Mouse (Mus musculus) heart, embryonic 16.5 days (tissue): ENCODE results near the gene Reg3g. TPM values are rescaled to one million over a fixed set of nuclear protein-coding genes. Genes with fewer than 3 reads are reported as not detected.

Experiments
- ATAC-seq: fragments of 200-750 bp; cut with Nextera tagmentation; replicated peaks from 2 replicates; pipeline ENCODE4 v1.8.0; 2017; ENCODE audit warnings: moderate number of reproducible peaks; ENCODE audit not compliant: insufficient read depth, low FRiP score; ENCODE audit errors: extremely low read depth
- H3K27ac ChIP-seq: fragments of 300-500 bp; sonication (generic); 2 replicates; pipeline ENCODE4 v1.5.1; 2014; ENCODE audit warnings: mild to moderate bottlenecking, low read length, control low read depth, moderate library complexity
- H3K27me3 ChIP-seq: fragments of 300-500 bp; sonication (generic); 2 replicates; pipeline ENCODE4 v1.6.1; 2014; ENCODE audit warnings: low read length, mixed read lengths; ENCODE audit not compliant: control insufficient read depth, insufficient read depth
- H3K36me3 ChIP-seq: fragments of 300-500 bp; sonication (generic); 2 replicates; pipeline ENCODE4 v1.6.1; 2014; ENCODE audit not compliant: control insufficient read depth, insufficient read depth
- H3K4me1 ChIP-seq: fragments of 300-500 bp; sonication (generic); 2 replicates; pipeline ENCODE4 v1.6.1; 2014; ENCODE audit warnings: low read length, mixed read lengths; ENCODE audit not compliant: control insufficient read depth, insufficient read depth
- H3K4me2 ChIP-seq: fragments of 300-500 bp; sonication (generic); 2 replicates; pipeline ENCODE4 v1.6.1; 2014; ENCODE audit warnings: low read depth, mild to moderate bottlenecking, control low read depth, low read length
- H3K4me3 ChIP-seq: fragments of 300-500 bp; sonication (generic); 2 replicates; pipeline ENCODE4 v1.5.1; 2014; ENCODE audit warnings: mild to moderate bottlenecking, control low read depth, low read length
- H3K9ac ChIP-seq: fragments of 300-500 bp; sonication (generic); 2 replicates; pipeline ENCODE4 v1.6.1; 2014; ENCODE audit warnings: low read length, control low read depth
- H3K9me3 ChIP-seq: fragments of 300-500 bp; sonication (generic); replicated peaks from 2 replicates; pipeline ENCODE4 v1.6.1; 2016; ENCODE audit warnings: low read length; ENCODE audit not compliant: control insufficient read depth
- WGBS: fragments of 180-500 bp; shearing (Covaris S2); extraction: QIAGEN DNeasy Blood & Tissue Kit; methylation state at CpG from one replicate; pipeline ENCODE4 v1.1.7; 2014; 5-methylcytosine and 5-hydroxymethylcytosine counted together
- polyA plus RNA-seq: library from polyadenylated mRNA; unstranded; fragments of >200 nt; fragmentation: Nextera tagmentation; extraction: Ambion mirVana; gene quantifications from 2 replicates; pipeline ENCODE4 v1.2.1, GENCODE M21; 2015

The Reg3g gene
- polyA plus RNA-seq, result 14.3 and 19.3 TPM in 2 replicates

- no peak within 1 kb of the TSS for H3K27ac ChIP-seq
- 83% methylated on average over 2 of the region's 2 CpGs for WGBS
- no peak within 1 kb of the TSS for H3K4me2 ChIP-seq
- no peaks in the 10 kb centered on the region for H3K36me3 ChIP-seq
- no peak within 1 kb of the TSS for H3K4me3 ChIP-seq
- H3K9ac ChIP-seq, result no peak within 1 kb of the TSS
- no peak for ATAC-seq
- no peaks in the 10 kb centered on the region for H3K4me1 ChIP-seq
- H3K9me3 ChIP-seq, result no peaks in the 10 kb centered on the region
- no peaks in the 10 kb centered on the region for H3K27me3 ChIP-seq
Measured at GRCm38 (mm10) chr6:78468772-78469171, at the start of gene Reg3g. Reg3g (minus strand) TSS chr6:78468872.

- no peak overlapping the region for H3K27ac ChIP-seq
- 51% methylated on average over 3 of the region's 3 CpGs for whole genome bisulfite sequencing
- no peaks in the 10 kb centered on the region for H3K9me3 ChIP-seq
- ATAC-seq, result no peak
- no peaks in the 10 kb centered on the region for H3K27me3 ChIP-seq
- H3K36me3 ChIP-seq, result no peaks in the 10 kb centered on the region
- no peaks in the 10 kb centered on the region for H3K4me1 ChIP-seq
- no peak overlapping the region for H3K4me2 ChIP-seq
- H3K9ac ChIP-seq, result no peak overlapping the region
- H3K4me3 ChIP-seq, result no peak overlapping the region
Measured at GRCm38 (mm10) chr6:78515777-78516446, 47.2 kb upstream of the Reg3g start.

GRCm38 (mm10) chr6:78512833-78513232, 44.2 kb upstream of the Reg3g start:
- Histone ChIP-seq H3K36me3 (no peaks in the 10 kb centered on the region), H3K27me3 (no peaks in the 10 kb centered on the region), H3K9ac (no peak overlapping the region), H3K4me1 (no peaks in the 10 kb centered on the region), H3K4me2 (no peak overlapping the region), H3K4me3 (no peak overlapping the region), H3K27ac (no peak overlapping the region), H3K9me3 (no peaks in the 10 kb centered on the region)
- no peak for ATAC-seq
- WGBS, result 3% methylated on average over 3 of the region's 3 CpGs

- no peak overlapping the region for H3K27ac ChIP-seq
- no peaks in the 10 kb centered on the region for H3K9me3 ChIP-seq
- no peak overlapping the region for H3K9ac ChIP-seq
- 59% methylated on average over 3 of the region's 3 CpGs for WGBS
- H3K4me2 ChIP-seq, result no peak overlapping the region
- H3K36me3 ChIP-seq, result no peaks in the 10 kb centered on the region
- no peaks in the 10 kb centered on the region for H3K27me3 ChIP-seq
- no peaks in the 10 kb centered on the region for H3K4me1 ChIP-seq
- no peak overlapping the region for H3K4me3 ChIP-seq
- ATAC-seq, result no peak
Measured at GRCm38 (mm10) chr6:78510173-78510900, 41.7 kb upstream of the Reg3g start.

GRCm38 (mm10) chr6:78505745-78506144, 37.1 kb upstream of the Reg3g start:
- H3K27me3 ChIP-seq, result no peaks in the 10 kb centered on the region
- H3K4me1 ChIP-seq, result no peaks in the 10 kb centered on the region
- 66% methylated on average over 3 of the region's 3 CpGs for WGBS
- H3K36me3 ChIP-seq, result no peaks in the 10 kb centered on the region
- no peak overlapping the region for H3K9ac ChIP-seq
- no peak for ATAC-seq
- H3K4me2 ChIP-seq, result no peak overlapping the region
- H3K9me3 ChIP-seq, result no peaks in the 10 kb centered on the region
- no peak overlapping the region for H3K27ac ChIP-seq
- no peak overlapping the region for H3K4me3 ChIP-seq

GRCm38 (mm10) chr6:78494633-78495032, 26.0 kb upstream of the Reg3g start:
- Histone ChIP-seq H3K4me1 (no peaks in the 10 kb centered on the region), H3K4me2 (no peak overlapping the region), H3K27me3 (no peaks in the 10 kb centered on the region), H3K36me3 (no peaks in the 10 kb centered on the region), H3K27ac (no peak overlapping the region), H3K9ac (no peak overlapping the region), H3K9me3 (no peaks in the 10 kb centered on the region), H3K4me3 (no peak overlapping the region)
- no peak for ATAC-seq
- WGBS, result 82% methylated on average over 3 of the region's 3 CpGs

- Histone ChIP-seq H3K27me3 (no peaks in the 10 kb centered on the region), H3K4me2 (no peak overlapping the region), H3K4me3 (no peak overlapping the region), H3K9ac (no peak overlapping the region), H3K36me3 (no peaks in the 10 kb centered on the region), H3K4me1 (no peaks in the 10 kb centered on the region), H3K9me3 (no peaks in the 10 kb centered on the region), H3K27ac (no peak overlapping the region)
- no peak for ATAC-seq
- WGBS, result 72% methylated on average over 3 of the region's 3 CpGs
Measured at GRCm38 (mm10) chr6:78469287-78469686, 615 bp upstream of the Reg3g start.

GRCm38 (mm10) chr6:78463266-78463665, 5.4 kb downstream of the Reg3g start:
- Histone ChIP-seq H3K4me1 (no peaks in the 10 kb centered on the region), H3K9me3 (no peaks in the 10 kb centered on the region), H3K4me2 (no peak overlapping the region), H3K9ac (no peak overlapping the region), H3K4me3 (no peak overlapping the region), H3K36me3 (no peaks in the 10 kb centered on the region), H3K27me3 (no peaks in the 10 kb centered on the region), H3K27ac (no peak overlapping the region)
- no peak for ATAC-seq
- WGBS, result 73% methylated on average over 2 of the region's 2 CpGs

GRCm38 (mm10) chr6:78462360-78462759, 6.3 kb downstream of the Reg3g start:
- H3K4me2 ChIP-seq, result no peak overlapping the region
- no peaks in the 10 kb centered on the region for H3K9me3 ChIP-seq
- no peak for ATAC-seq
- H3K27ac ChIP-seq, result no peak overlapping the region
- whole genome bisulfite sequencing, result 44% methylated on average over 2 of the region's 2 CpGs
- H3K36me3 ChIP-seq, result no peaks in the 10 kb centered on the region
- H3K4me3 ChIP-seq, result no peak overlapping the region
- no peaks in the 10 kb centered on the region for H3K4me1 ChIP-seq
- H3K9ac ChIP-seq, result no peak overlapping the region
- no peaks in the 10 kb centered on the region for H3K27me3 ChIP-seq
